Mouse (Mus musculus) stomach, embryonic 16.5 days (tissue): ENCODE results near the gene Foxf2. TPM values are rescaled to one million over a fixed set of nuclear protein-coding genes. Genes with fewer than 3 reads are reported as not detected.

Experiments
- ATAC-seq: fragments of 200-750 bp; cut with Nextera tagmentation; 2 replicates; pipeline ENCODE4 v1.8.0; 2017; ENCODE audit warnings: moderate number of reproducible peaks, moderate TSS enrichment; ENCODE audit not compliant: insufficient read depth, low FRiP score
- H3K27ac ChIP-seq: fragments of 300-500 bp; sonication (generic); 2 replicates; pipeline ENCODE4 v1.5.1; 2014; ENCODE audit warnings: low read length
- H3K27me3 ChIP-seq: fragments of 300-500 bp; sonication (generic); 2 replicates; pipeline ENCODE4 v1.6.1; 2014; ENCODE audit warnings: low read length, control low read depth, mixed read lengths; ENCODE audit not compliant: control insufficient read depth, insufficient read depth
- H3K36me3 ChIP-seq: fragments of 300-500 bp; sonication (generic); 2 replicates; pipeline ENCODE4 v1.6.1; 2014; ENCODE audit warnings: low read length; ENCODE audit not compliant: control insufficient read depth, insufficient read depth
- H3K4me1 ChIP-seq: fragments of 300-500 bp; sonication (generic); 2 replicates; pipeline ENCODE4 v1.6.1; 2014; ENCODE audit warnings: low read length, control low read depth, mixed read lengths; ENCODE audit not compliant: control insufficient read depth, insufficient read depth
- H3K4me2 ChIP-seq: fragments of 300-500 bp; sonication (generic); 2 replicates; pipeline ENCODE4 v1.6.1; 2014; ENCODE audit warnings: low read depth, low read length, mixed read lengths
- H3K4me3 ChIP-seq: fragments of 300-500 bp; sonication (generic); replicated peaks from 2 replicates; pipeline ENCODE4 v1.5.1; 2014; ENCODE audit warnings: mild to moderate bottlenecking, low read length
- H3K9ac ChIP-seq: fragments of 300-500 bp; sonication (generic); 2 replicates; pipeline ENCODE4 v1.6.1; 2014; ENCODE audit warnings: low read length
- H3K9me3 ChIP-seq: fragments of 300-500 bp; sonication (generic); replicated peaks from 2 replicates; pipeline ENCODE4 v1.6.1; 2016; ENCODE audit warnings: low read length, control low read depth; ENCODE audit not compliant: control insufficient read depth
- WGBS: fragments of 180-500 bp; shearing (Covaris S2); extraction: QIAGEN DNeasy Blood & Tissue Kit; methylation state at CpG from one replicate; pipeline ENCODE4 v1.1.7; 2014; 5-methylcytosine and 5-hydroxymethylcytosine counted together
- polyA plus RNA-seq: library from polyadenylated mRNA; unstranded; fragments of >200 nt; fragmentation: Nextera tagmentation; extraction: Ambion mirVana; gene quantifications from 2 replicates; pipeline ENCODE4 v1.2.1, GENCODE M21; 2015

Foxf2 gene
- polyA plus RNA-seq, 1 experiment from 2014 or later, result 11.9 TPM

GRCm38 (mm10) chr13:31630051-31630450, 4.4 kb downstream of the Foxf2 start:
- 28% methylated on average over 12 of the region's 12 CpGs for WGBS
- no peak for ATAC-seq
- Histone ChIP-seq H3K36me3 (no peaks in the 10 kb centered on the region), H3K9ac (peak overlapping the region; percentile 85), H3K4me3 (peak overlapping the region; percentile 68), H3K4me2 (peak overlapping the region; percentile 78), H3K9me3 (no peaks in the 10 kb centered on the region), H3K4me1 (peaks cover 14% of the 10 kb centered on the region), H3K27ac (peak overlapping the region; percentile 2; the same call in 1 of the 2 replicates), H3K27me3 (peaks cover 40% of the 10 kb centered on the region)

DNA sequence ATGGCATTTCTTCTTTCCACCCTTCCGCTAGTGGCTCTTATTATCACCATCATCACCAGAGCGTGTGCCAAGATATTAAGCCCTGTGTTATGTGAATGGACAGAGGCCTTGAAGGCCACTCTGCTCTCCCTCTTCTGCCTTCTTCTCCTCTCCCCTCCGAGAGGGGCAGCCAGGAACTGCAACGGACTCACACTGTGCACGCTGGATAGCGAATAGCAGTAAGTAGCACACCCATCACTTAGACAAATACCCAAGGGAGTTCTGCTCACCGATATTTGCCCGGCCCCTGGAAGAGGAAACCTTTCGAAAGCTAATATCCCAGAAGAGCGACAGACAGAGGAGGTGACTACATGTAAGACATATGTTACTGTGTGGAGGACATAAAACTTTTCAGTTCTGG, 4.9 kb downstream of the Foxf2 start:
- Histone ChIP-seq H3K27me3 (peaks cover 38% of the 10 kb centered on the region), H3K9ac (peak overlapping the region; percentile 85), H3K4me1 (peaks cover 11% of the 10 kb centered on the region), H3K4me3 (peak overlapping the region; percentile 68), H3K4me2 (peak overlapping the region; percentile 78), H3K9me3 (no peaks in the 10 kb centered on the region), H3K36me3 (no peaks in the 10 kb centered on the region), H3K27ac (peak overlapping the region; percentile 22; the same call in 1 of the 2 replicates)
- no peak for ATAC-seq
- WGBS, result 18% methylated on average over 10 of the region's 10 CpGs

- H3K9ac ChIP-seq, result no peak overlapping the region
- no peaks in the 10 kb centered on the region for H3K36me3 ChIP-seq
- peak overlapping the region; percentile 4 for H3K4me3 ChIP-seq
- H3K4me1 ChIP-seq, result peaks cover 8% of the 10 kb centered on the region
- peak overlapping the region; percentile 39 for H3K4me2 ChIP-seq
- 30% methylated on average over 3 of the region's 3 CpGs for WGBS
- H3K9me3 ChIP-seq, result no peaks in the 10 kb centered on the region
- no peak overlapping the region; the same call in 1 of the 2 replicates for H3K27ac ChIP-seq
- peaks cover 31% of the 10 kb centered on the region for H3K27me3 ChIP-seq
- no peak for ATAC-seq
Observed at GRCm38 (mm10) chr13:31631291-31631690, 5.7 kb downstream of the Foxf2 start.

DNA sequence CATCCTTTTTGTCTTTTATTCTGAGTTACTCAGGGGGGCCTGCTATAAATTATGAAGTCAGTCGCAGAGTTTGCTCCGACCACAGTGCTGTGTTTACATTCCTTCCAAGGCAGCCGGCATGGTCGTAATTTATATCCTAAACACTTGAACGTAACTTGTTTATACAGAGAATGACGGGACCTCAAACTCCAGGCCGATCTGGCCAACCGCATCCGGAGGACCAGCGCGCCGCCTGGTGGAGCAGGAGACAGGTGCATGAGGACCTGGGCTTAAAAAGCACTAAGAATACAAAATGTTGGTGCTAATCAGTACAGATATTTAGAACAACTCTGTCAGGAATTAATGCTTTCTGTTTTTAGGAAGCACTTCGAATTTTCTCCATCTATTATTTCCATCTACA, 6.8 kb downstream of the Foxf2 start:
- no peaks in the 10 kb centered on the region for H3K9me3 ChIP-seq
- no peak overlapping the region for H3K4me3 ChIP-seq
- H3K27ac ChIP-seq, result no peak overlapping the region
- 0% methylated on average over 13 of the region's 13 CpGs for WGBS
- H3K27me3 ChIP-seq, result peaks cover 20% of the 10 kb centered on the region
- ATAC-seq, result peak; percentile 64
- peaks cover 8% of the 10 kb centered on the region; the same call in 1 of the 2 replicates for H3K4me1 ChIP-seq
- no peaks in the 10 kb centered on the region for H3K36me3 ChIP-seq
- H3K9ac ChIP-seq, result no peak overlapping the region
- peak overlapping the region; percentile 39 for H3K4me2 ChIP-seq

GRCm38 (mm10) chr13:31633259-31633658, 7.6 kb downstream of the Foxf2 start:
- no peak for ATAC-seq
- Histone ChIP-seq H3K4me1 (peaks cover 8% of the 10 kb centered on the region; the same call in 1 of the 2 replicates), H3K36me3 (no peaks in the 10 kb centered on the region), H3K4me2 (no peak overlapping the region), H3K9ac (no peak overlapping the region), H3K4me3 (no peak overlapping the region), H3K9me3 (no peaks in the 10 kb centered on the region), H3K27me3 (peaks cover 14% of the 10 kb centered on the region), H3K27ac (no peak overlapping the region)
- WGBS, result 65% methylated on average over 4 of the region's 4 CpGs

DNA sequence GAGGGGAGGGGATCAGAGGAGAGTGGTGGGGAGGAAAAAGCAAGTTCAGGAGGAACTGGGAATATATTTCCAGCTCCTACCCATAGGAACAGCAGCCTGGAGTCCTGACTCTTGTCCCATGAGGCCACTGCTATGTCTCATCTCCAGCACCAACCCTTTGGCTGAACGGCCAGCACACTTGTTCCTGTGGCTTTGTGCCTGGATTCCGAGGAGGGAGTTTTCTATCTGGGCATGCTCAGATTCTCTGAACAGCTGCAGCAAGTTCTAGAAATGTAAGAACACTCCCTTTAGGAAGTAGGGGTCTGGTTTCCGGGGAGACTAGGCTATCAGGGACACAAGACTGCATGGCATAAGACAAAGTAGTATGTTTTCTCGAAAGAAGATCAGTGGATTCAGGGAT, 9.9 kb downstream of the Foxf2 start:
- ATAC-seq, result no peak
- peaks cover 5% of the 10 kb centered on the region; the same call in 1 of the 2 replicates for H3K4me1 ChIP-seq

GRCm38 (mm10) chr13:31641517-31641916, 15.9 kb downstream of the Foxf2 start:
- H3K4me2 ChIP-seq, result no peak overlapping the region
- no peak overlapping the region for H3K27ac ChIP-seq
- ATAC-seq, result no peak
- no peaks in the 10 kb centered on the region for H3K27me3 ChIP-seq
- no peaks in the 10 kb centered on the region for H3K36me3 ChIP-seq
- H3K9me3 ChIP-seq, result no peaks in the 10 kb centered on the region
- H3K9ac ChIP-seq, result no peak overlapping the region
- H3K4me1 ChIP-seq, result no peaks in the 10 kb centered on the region
- 81% methylated on average over 5 of the region's 5 CpGs for WGBS
- H3K4me3 ChIP-seq, result no peak overlapping the region

More for the DNA sequence above, 9.9 kb downstream of the Foxf2 start:
- Histone ChIP-seq H3K4me3 (no peak overlapping the region), H3K4me2 (no peak overlapping the region), H3K36me3 (no peaks in the 10 kb centered on the region), H3K9me3 (no peaks in the 10 kb centered on the region), H3K27me3 (peaks cover 3% of the 10 kb centered on the region), H3K9ac (no peak overlapping the region), H3K27ac (no peak overlapping the region)
- 67% methylated on average over 4 of the region's 4 CpGs for WGBS

DNA sequence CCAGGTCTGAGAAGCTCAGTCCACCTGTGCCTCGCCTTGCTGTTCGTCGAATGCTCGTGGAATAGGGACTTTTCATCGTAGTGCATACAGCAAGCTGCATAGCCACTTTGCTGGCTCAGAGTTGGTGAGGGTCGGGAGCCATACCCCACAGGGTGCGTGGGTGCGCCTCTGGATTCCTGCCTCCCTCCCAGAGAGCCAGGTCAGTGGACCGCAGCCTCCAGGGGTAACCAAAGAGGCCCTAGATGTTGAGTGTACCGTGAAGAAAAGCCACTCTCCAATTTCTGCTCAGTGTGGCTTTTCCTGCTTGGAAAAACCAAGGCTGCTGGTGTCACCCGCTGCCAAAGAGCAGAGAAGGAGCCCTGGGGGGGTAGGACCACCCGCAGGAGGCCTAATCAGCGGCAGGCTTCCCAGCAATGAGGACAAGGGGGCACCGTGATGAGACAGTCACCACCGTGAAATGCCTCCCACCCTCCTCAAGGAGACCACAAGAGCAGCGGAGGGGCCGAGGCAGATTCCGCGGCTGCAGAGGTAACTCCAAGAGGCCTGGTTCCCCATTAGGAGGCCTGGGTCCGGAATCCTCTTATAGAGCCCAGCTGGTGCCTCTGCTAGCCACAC, 26.6 kb downstream of the Foxf2 start:
- H3K27ac ChIP-seq, result no peak overlapping the region
- H3K27me3 ChIP-seq, result no peaks in the 10 kb centered on the region
- ATAC-seq, result no peak
- no peak overlapping the region for H3K4me2 ChIP-seq
- WGBS, result 83% methylated on average over 20 of the region's 20 CpGs
- H3K9me3 ChIP-seq, result no peaks in the 10 kb centered on the region
- H3K4me1 ChIP-seq, result no peaks in the 10 kb centered on the region
- H3K36me3 ChIP-seq, result no peaks in the 10 kb centered on the region
- no peak overlapping the region for H3K9ac ChIP-seq
- H3K4me3 ChIP-seq, result no peak overlapping the region

- Histone ChIP-seq H3K36me3 (no peaks in the 10 kb centered on the region), H3K4me2 (no peak overlapping the region), H3K27me3 (no peaks in the 10 kb centered on the region; the same call in 1 of the 2 replicates), H3K9me3 (no peaks in the 10 kb centered on the region), H3K4me3 (no peak overlapping the region), H3K4me1 (no peaks in the 10 kb centered on the region), H3K27ac (no peak overlapping the region), H3K9ac (no peak overlapping the region)
- WGBS, result 60% methylated on average over 4 of the region's 4 CpGs
- no peak for ATAC-seq
Observed at GRCm38 (mm10) chr13:31656249-31656648, 30.6 kb downstream of the Foxf2 start.
